Mouse (Mus musculus) cortical plate, adult 2 months (tissue): ENCODE data around the gene Daxx.

Experiments
- CTCF ChIP-seq: fragments of 200-500 bp; IDR thresholded peaks from 2 replicates; pipeline ENCODE4 v1.5.1; 2011; ENCODE audit warnings: mild to moderate bottlenecking, control low read depth, low read length; ENCODE audit not compliant: insufficient read depth; ENCODE audit errors: extremely low read depth
- POLR2A ChIP-seq: fragments of 200-500 bp; IDR thresholded peaks from 2 replicates; pipeline ENCODE4 v1.6.1; 2011; ENCODE audit warnings: mild to moderate bottlenecking, low read length, control low read depth; ENCODE audit not compliant: insufficient read depth; ENCODE audit errors: extremely low read depth

GRCm38 (mm10) chr17:33943454-33943853, 34.2 kb downstream of the Daxx start:
- TF ChIP-seq POLR2A, result no peak
- TF ChIP-seq CTCF, result no peak
